Mouse (Mus musculus): ENCODE measurements around the gene Rfesd. TPM values are rescaled to one million over a fixed set of nuclear protein-coding genes. Genes with fewer than 3 reads are reported as not detected.

Gene Rfesd
- total and polyA plus RNA-seq, 3 experiments: 38.3 to 72.1 TPM; not detected in 1

DNA sequence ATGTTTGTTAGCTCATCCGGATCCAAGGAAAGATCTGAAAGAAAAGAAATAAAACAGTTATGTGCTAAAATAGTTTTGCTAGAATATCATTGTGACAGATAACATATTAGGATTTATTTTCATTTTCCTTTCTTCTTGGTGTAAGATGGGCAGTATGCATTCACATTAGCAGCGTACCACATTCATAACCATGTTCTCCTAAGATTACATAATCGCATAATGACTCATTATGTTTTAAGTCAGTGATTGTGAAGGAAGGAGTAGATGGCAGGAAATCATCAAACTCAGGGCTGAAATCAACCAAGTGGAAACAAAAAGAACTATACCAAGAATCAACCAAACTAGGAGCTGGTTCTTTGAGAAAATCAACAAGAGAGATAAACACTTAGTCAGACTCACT is 44.0 kb upstream of the Rfesd start:
- TF ChIP-seq SMC3 (IDR thresholded peaks at IDR 0.05; ENCODE audit: low read depth, low read length) (no peak), ZC3H11A (IDR thresholded peaks at IDR 0.05; ENCODE audit: low read depth, low read length) (no peak), GATA1 (IDR thresholded peaks at IDR 0.05; ENCODE audit: low read depth, low read length) (no peak), USF2 (IDR thresholded peaks at IDR 0.05; ENCODE audit: borderline replicate concordance in 1 of 2, insufficient read depth in 1 of 2, low read depth in 1 of 2, low read length in 2 of 2) (no peak), ZNF384 (IDR thresholded peaks at IDR 0.05; ENCODE audit: low read depth, low read length) (no peak), ELF1 (IDR thresholded peaks at IDR 0.05; ENCODE audit: low read depth, low read length) (no peak), CHD1 (IDR thresholded peaks at IDR 0.05; ENCODE audit: low read depth, low read length) (no peak), MXI1 (IDR thresholded peaks at IDR 0.05; ENCODE audit: low read depth, low read length) (no peak), USF1 (IDR thresholded peaks at IDR 0.05; ENCODE audit: low read depth, low read length) (no peak), MAZ (IDR thresholded peaks at IDR 0.05; ENCODE audit: low read depth, low read length) (no peak), MYB (IDR thresholded peaks at IDR 0.05; ENCODE audit: low read depth, low read length) (no peak), UBTF (IDR thresholded peaks at IDR 0.05; ENCODE audit: borderline replicate concordance, insufficient read depth, low read depth, low read length) (no peak), POLR2AphosphoS2 (IDR thresholded peaks at IDR 0.05; ENCODE audit: low read length) (no peak)
- Histone ChIP-seq H3K27ac (ENCODE audit: control insufficient read depth, low read depth, low read length) (no peak overlapping the region), H3K27me3 (ENCODE audit: control insufficient read depth in 1 of 2, insufficient read depth in 2 of 2, low read length in 2 of 2) (no peaks in the 10 kb centered on the region), H3K36me3 (ENCODE audit: control insufficient read depth in 1 of 2, insufficient read depth in 2 of 2, low read length in 2 of 2) (no peaks in the 10 kb centered on the region), H3K79me2 (ENCODE audit: control insufficient read depth, insufficient read depth, low read length, poor library complexity) (no peaks in the 10 kb centered on the region), H3K9me3 (replicated peaks; ENCODE audit: insufficient read depth, low read length) (no peaks in the 10 kb centered on the region), H3K9ac (ENCODE audit: control insufficient read depth, low read depth, low read length, poor library complexity, severe bottlenecking) (no peak overlapping the region), H3K4me1 (ENCODE audit: control insufficient read depth in 1 of 2, insufficient read depth in 2 of 2, low read length in 2 of 2) (no peaks in the 10 kb centered on the region), H3K4me3 (ENCODE audit: control insufficient read depth in 1 of 2, insufficient read depth in 1 of 2, low read depth in 2 of 2, low read length in 2 of 2) (no peak overlapping the region)
- DNase-seq (ENCODE audit: low read depth, low spot score): no peak

DNA sequence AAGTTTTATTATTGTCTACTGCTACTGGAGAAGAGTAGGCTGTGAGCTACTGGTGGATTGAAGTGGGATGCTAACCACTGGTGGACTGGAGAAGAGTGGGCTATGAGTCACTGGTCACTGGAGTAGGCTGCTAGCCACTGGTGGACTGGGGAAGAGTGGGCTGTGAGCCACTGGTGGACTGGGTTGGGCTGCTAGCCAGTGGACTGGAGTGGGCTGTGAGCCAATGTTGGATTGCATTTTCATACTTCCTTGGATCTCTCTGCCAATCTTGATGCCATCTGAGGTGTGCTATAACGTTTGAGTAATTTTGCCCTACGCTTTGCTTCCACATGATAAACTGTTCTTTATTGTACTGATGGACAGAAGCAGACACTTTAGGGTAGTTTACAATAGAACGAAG is 43.6 kb upstream of the Rfesd start:
- no peak for DNase-seq (ENCODE audit: low read depth, low spot score)
- Histone ChIP-seq H3K79me2 (ENCODE audit: control insufficient read depth, insufficient read depth, low read length, poor library complexity) (no peaks in the 10 kb centered on the region), H3K4me1 (ENCODE audit: control insufficient read depth in 1 of 2, insufficient read depth in 2 of 2, low read length in 2 of 2) (no peaks in the 10 kb centered on the region), H3K9me3 (replicated peaks; ENCODE audit: insufficient read depth, low read length) (no peaks in the 10 kb centered on the region), H3K36me3 (ENCODE audit: control insufficient read depth in 1 of 2, insufficient read depth in 2 of 2, low read length in 2 of 2) (no peaks in the 10 kb centered on the region), H3K27ac (ENCODE audit: control insufficient read depth, low read depth, low read length) (no peak overlapping the region), H3K27me3 (ENCODE audit: control insufficient read depth in 1 of 2, insufficient read depth in 2 of 2, low read length in 2 of 2) (no peaks in the 10 kb centered on the region), H3K9ac (ENCODE audit: control insufficient read depth, low read depth, low read length, poor library complexity, severe bottlenecking) (no peak overlapping the region), H3K4me3 (ENCODE audit: control insufficient read depth in 1 of 2, insufficient read depth in 1 of 2, low read depth in 2 of 2, low read length in 2 of 2) (no peak overlapping the region)
- TF ChIP-seq POLR2A (IDR thresholded peaks at IDR 0.05; ENCODE audit: control insufficient read depth in 1 of 2, insufficient read depth in 1 of 2, low read depth in 1 of 2, low read length in 2 of 2, poor library complexity in 1 of 2): no peak
- no peak for TF ChIP-seq E2F4 (IDR thresholded peaks at IDR 0.05; ENCODE audit: borderline replicate concordance, low read depth, low read length)
- TF ChIP-seq TAL1 (IDR thresholded peaks at IDR 0.05; ENCODE audit: low read length): no peak

DNA sequence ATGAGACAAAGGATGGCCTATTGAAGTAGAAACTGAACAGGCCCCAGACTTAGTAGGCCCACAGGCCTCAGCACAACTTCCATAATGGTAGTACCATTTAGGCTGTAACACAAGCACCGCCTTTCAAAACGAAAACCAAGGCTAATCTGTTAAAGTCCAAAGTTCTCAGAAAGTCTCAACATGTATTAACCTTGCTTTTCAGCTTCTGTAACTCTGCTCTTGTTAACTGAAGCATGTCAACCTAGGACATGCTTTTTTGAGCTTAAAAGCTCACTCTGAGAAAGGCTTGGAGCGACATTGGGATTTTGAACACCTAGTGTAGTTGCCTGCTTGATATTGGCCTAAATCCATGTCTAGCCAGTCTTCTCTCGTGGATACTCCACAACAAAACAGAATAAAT is 41.1 kb upstream of the Rfesd start:
- TF ChIP-seq E2F4 (IDR thresholded peaks at IDR 0.05; ENCODE audit: borderline replicate concordance, low read depth, low read length): no peak
- Histone ChIP-seq H3K27ac (ENCODE audit: control insufficient read depth, low read depth, low read length) (no peak overlapping the region), H3K4me1 (ENCODE audit: control insufficient read depth in 1 of 2, insufficient read depth in 2 of 2, low read length in 2 of 2) (no peaks in the 10 kb centered on the region), H3K27me3 (ENCODE audit: control insufficient read depth in 1 of 2, insufficient read depth in 2 of 2, low read length in 2 of 2) (no peaks in the 10 kb centered on the region), H3K36me3 (ENCODE audit: control insufficient read depth in 1 of 2, insufficient read depth in 2 of 2, low read length in 2 of 2) (no peaks in the 10 kb centered on the region), H3K9me3 (replicated peaks; ENCODE audit: insufficient read depth, low read length) (no peaks in the 10 kb centered on the region), H3K79me2 (ENCODE audit: control insufficient read depth, insufficient read depth, low read length, poor library complexity) (no peaks in the 10 kb centered on the region), H3K4me3 (ENCODE audit: control insufficient read depth in 1 of 2, insufficient read depth in 1 of 2, low read depth in 2 of 2, low read length in 2 of 2) (no peak overlapping the region), H3K9ac (ENCODE audit: control insufficient read depth, low read depth, low read length, poor library complexity, severe bottlenecking) (no peak overlapping the region)
- no peak for DNase-seq (ENCODE audit: low read depth, low spot score)
